Mouse (Mus musculus): Measurements from ENCODE around the gene Cnpy1. TPM values are rescaled to one million over a fixed set of nuclear protein-coding genes. Genes with fewer than 3 reads are reported as not detected.

Cnpy1 gene
- total RNA-seq (2021), result under 1 TPM; 0.18 to 0.22 TPM
- long read RNA-seq, partial matches to known transcripts, result 0 of 1 reads
- long read RNA-seq, other reads (novel, unspliced or antisense), result 1 of 1 reads

DNA sequence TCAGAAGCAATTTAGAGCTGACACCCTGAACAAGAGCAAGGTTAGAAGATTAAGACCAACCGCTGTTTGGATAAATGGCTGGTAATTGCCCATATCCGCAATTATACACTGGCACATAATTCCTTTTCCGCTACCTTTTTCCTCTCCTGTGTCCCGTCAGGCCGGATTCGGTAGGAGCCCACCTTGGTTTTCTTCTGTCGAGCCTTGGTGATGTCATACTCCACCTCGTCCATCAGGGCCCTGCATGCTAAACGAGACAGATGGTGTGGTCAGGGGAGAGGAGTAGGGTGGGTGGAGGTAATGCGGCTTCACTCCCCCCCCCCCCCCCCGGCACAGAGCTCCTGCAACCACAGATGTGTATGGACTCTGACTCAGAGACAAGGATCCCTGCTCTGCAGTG is at the start of gene Cnpy1:
TSS of gene Cnpy1 (minus strand) at position 233 of the 400 bp plus-strand sequence.
- no peak for DNase-seq (ENCODE audit: low spot score in 2 of 2)

DNA sequence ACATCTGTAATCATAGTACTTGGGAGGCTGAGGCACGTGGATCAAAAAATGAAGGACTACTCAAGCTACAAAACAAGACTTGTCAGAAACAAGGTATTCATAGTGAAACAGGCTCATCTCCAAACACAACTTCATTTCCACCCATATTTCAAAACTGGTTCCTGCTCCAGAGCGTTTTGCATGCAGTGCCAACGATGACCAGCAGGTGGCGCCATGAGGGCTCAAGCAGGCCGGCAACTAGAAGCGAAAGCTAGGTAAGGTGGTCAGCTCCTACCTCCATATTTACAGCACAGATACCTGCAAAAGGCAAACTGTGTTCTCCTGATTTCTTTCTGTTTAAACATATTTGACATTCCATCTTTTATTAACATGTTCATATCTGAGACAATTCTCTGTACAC is 48.4 kb upstream of the Cnpy1 start:
- peak; percentile 46 to 88 for DNase-seq (ENCODE audit: low spot score in 2 of 2)

DNA sequence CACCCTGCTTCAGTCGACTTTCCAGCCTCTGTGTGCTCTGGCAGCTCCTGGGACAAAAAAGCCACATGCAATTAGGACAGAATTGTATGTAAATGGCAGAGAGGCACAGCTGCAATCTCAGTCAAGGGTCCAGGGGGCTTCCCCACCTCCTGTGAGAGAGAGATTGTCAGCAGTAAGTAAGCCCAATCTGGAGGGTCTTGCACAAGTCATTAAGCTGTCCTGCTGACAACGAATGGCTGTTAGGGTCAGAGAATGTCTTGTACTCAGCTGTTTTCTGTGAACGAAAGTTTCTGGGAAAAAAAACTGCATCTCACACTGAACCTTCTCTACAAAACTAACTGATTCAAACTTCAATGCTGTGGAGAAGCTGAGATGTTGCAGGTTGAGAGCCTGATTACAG is 46.7 kb upstream of the Cnpy1 start:
- DNase-seq (ENCODE audit: low spot score in 2 of 2), result no peak

DNA sequence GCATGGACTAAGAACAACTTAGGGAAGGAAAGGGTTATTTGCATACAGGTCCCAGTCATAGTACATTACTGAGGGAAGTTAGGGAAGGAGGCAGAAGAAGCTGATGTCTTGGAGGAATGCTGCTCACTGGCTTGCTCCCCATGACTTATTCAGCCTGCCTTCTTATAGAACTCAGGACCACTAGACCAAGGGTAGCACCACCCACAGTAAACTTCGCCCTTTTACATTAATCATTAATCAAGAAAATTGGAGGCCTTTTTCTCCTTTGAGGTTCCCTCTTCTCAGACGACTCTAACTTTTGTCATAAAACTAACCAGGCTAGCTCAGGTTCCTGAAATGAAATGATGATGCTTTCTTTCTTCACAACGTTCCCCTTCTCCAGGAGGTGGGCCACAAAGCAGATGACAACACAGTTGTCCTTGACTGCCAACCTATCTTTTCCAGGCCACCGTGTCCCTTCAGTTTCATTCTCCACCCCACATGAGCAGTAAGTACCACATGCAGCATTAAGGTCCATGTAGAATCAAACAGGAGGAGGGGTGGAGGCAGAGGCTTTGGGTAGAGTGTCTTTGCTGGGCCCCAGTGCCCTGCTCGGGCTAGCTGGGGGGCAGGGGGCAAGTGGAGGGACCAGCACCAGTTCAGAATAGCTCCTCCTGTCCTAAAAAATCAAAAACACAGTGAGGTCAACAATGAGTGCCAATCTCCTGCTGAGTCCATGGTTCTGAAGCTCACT is 45.7 kb upstream of the Cnpy1 start:
- no peak for DNase-seq (ENCODE audit: low spot score in 2 of 2)

DNA sequence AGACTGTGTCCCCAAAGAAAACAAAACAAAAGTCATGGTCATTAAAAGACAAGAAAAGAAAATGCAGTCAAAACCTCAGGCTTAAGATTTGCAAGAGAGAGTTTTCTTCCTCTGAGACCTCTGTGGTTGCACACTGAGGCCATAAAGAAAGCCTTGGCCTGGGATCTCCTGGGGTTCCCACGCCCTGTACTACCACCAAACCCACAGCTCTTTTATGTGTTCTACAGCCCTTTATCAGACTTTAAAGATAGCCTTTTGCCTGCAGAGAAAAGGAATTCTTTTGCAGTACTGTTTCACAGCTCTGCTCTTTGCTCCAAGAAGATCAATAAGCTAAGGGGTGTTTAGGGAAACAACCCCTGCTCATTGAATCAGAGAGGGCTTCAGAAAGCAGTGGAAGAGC is 45.0 kb upstream of the Cnpy1 start:
- DNase-seq (ENCODE audit: low spot score in 2 of 2), result no peak

DNA sequence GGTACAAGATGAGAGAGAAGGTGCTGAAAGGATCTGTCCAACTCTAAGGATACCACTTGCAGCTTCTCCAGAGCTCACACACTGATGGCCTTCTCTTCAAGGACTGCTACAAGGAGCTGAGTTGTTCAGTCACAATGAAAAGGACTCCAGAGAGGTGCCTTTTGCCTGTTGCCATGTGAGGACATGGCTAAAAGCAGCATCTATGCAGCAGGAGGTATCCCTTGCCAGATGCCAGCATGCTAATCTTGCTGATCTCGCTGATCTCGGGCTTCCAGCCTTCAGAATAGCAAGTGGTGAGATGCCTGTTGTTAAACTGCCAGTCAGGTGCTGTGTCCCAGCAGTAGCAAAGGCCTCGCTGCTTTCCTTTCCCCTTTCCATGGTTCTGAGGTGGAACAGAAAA is 43.5 kb upstream of the Cnpy1 start:
- DNase-seq (ENCODE audit: low spot score in 2 of 2), result no peak

DNA sequence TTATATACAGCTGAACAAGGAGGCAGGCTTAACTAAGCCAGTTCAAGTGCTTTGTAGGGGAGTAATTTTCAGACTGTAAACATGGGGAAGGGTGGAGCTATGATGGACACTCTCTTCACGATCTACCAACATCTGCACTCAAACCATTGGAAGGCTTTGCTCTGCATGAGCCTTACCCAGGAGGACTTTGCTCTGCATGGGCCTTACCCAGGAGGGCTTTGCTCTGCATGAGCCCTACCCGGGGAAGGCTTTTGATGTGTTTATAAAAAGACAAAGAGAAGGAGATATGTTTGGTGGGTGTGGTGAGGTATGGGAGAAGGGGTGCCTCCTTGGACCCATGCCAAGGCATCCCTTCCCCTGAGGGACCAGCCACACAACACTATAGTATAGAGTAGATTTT is 31.7 kb upstream of the Cnpy1 start:
- no peak for DNase-seq (ENCODE audit: low spot score in 2 of 2)

DNA sequence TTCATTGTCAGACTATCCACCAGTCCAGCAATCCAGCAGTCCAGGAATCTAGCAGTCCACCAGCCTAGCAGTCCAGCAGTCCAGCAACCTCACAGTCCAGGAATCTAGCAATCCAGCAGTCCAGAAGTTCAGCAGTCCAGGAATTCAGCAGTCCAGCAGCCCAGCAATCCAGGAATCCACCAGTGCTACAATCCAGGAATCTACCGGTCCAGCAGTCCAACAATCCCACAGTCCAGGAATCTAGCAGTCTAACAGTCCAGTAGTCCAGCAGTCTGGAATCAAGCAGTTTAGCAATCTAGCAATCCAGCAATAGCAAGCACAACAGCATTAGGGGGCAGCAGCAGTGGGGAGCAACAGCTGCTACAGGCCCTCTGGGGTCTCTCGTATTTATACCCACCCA is 27.2 kb upstream of the Cnpy1 start:
- no peak for DNase-seq (ENCODE audit: low spot score in 2 of 2)

DNA sequence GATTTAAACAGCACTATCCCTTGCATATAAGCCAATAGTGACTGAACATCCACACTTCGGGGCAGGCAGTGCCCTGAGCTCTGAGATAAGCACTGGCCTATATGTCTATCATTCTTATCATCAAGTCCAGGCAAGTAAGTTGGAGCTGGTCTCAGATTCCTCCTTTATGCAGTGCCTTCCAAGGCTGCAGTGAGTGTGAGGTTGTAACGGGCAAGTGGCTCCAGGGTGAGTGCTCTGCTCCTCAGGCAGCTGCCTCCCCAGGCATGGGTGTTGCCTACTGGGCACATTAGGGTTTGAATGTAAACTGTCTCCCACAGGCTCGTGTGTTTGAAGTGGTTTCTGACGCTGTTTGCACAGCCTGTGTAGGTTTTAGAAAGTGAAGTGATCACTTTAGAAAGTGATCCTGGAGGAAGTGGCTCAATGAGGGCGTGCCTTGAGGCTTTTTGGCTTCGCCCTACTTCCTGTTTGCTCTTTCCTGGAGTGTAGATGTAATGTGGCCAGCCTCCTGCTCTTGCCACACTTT is 23.9 kb upstream of the Cnpy1 start:
- DNase-seq (ENCODE audit: low spot score in 2 of 2), result no peak

DNA sequence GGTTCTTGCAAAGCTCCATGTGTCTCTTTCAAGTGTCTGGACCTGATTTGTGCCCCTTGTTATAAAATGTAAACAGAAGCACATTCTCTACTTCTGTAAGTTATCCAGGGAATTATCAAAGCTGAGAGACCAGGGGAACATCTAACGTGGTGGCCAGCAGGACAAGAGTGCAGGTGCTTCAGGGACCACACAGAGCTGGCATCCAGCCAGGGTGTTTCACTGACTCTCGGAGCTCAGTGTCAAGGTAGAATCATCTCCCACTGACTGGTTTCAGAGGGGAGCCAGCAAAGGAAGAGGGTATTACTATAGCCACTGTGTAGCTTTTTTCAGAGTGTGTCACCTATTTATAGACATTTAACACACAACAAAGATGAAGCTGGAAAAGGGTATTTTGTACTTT is 22.0 kb upstream of the Cnpy1 start:
- no peak for DNase-seq (ENCODE audit: low spot score in 2 of 2)

DNA sequence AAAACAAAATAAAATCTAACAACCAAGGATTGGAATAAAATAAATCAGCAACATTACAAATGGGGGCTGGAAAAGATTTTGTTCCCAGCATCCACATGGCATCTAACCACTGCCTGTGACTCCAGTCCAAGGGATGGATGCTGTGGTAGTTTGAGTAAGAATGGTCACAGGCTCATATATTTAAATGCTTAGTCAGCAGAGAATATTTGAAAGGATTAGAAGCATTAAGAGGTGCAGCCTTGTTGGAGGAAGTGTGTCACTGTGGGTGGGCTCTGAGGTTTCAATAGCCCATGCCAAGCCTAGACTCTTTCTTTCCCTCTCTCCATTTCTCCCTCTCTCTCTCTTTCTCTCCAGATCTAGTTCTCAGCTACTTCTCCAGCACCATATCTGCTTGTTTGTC is 20.0 kb upstream of the Cnpy1 start:
- no peak for DNase-seq (ENCODE audit: low spot score in 2 of 2)

DNA sequence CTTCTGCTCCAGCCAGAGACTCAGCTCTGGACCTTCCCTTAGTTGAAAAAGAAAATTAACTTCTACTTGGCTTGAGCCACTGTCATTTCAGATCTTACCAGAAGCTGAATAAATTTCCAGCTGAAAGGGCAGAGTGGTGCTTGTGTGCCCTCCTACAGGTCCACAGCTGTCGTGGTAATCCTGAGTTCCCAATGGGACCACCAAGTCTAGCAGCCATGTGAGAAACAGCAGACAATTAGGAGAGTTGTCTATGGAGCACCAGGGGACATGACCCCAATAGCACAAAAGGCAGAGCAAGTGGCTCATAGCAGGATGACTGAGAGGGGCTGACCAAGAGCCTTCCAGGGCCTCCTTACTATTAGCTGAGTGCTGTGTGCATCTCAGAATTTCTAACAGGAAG is 18.2 kb upstream of the Cnpy1 start:
- no peak for DNase-seq (ENCODE audit: low spot score in 2 of 2)

DNA sequence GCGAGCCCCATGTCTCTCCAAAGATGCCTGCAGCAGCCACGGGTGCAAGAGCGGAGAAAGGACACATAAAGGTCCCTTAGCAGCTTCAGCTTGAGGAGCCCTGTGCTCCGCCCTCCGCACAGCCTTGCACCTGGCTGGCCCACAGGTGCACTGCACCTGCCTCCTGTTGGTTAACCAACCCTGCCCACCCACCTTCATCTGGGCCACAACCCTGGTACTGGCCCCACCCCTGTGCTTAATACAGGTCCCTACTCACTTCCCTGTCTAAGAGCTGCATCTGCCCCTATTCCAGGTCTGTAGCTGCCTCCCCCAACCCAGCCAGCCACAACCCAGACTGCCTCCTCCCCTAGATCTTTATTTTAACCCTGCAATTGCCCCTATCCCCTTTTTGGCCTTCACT is 16.5 kb upstream of the Cnpy1 start:
- no peak for DNase-seq (ENCODE audit: low spot score in 2 of 2)

DNA sequence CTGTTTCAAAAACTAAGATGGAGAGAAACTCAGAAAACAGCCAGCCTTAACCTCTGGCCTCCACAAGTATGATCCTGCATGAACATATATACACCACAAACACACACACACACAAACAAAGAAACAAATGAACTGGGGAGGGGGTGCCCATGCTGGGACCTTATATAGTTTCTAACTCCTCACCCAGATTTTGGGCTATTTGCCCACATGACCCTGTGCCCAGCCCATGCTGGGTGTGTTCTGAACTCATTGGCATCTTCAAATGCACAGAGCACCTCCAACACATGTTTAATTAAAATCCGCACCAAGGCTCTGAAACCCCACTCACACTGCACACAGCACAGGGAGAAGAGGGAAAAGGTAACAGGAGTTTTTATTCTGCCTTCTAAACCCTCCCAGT is 14.3 kb upstream of the Cnpy1 start:
- no peak for DNase-seq (ENCODE audit: low spot score in 2 of 2)

DNA sequence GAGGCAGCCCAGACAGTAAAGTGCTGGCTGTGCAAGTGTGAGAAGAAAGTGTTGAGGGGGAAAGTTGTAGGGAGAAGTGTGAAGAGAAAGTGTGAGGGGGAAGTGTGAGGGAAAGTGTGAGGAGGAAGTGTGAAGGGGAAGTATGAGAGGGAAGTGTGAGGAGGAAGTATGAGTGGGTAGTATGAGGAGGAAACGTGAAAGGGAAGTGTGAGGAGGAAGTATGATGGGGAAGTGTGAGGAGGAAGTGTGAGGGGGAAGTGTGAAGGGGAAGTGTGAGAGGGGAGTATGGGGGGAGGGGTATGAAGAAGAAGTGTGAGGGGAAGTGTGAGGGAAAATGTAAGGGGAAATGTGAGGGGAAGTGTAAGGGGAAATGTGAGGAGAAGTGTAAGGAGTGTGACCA is 13.8 kb upstream of the Cnpy1 start:
- no peak for DNase-seq (ENCODE audit: low spot score in 2 of 2)

DNA sequence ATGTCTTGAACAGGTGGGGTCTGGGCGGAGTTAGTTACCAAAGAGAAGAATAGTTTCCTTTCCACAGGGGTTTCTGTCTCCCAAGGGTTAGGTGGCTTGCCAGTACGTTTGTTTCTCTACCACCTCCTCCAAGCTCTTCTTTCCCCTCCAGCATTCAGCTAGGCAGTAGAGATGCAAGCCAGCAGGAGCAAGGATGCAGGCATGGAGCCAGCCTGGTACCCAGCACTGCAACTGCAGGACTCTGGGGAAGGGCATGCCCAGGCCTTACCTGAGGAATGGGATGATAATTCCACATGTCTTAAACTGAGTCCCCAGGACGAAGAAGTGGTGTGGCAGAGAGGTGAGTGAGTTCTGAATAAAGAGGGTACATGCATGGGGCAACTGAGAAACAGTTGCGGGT is 12.2 kb upstream of the Cnpy1 start:
- DNase-seq (ENCODE audit: low spot score in 2 of 2), result no peak

DNA sequence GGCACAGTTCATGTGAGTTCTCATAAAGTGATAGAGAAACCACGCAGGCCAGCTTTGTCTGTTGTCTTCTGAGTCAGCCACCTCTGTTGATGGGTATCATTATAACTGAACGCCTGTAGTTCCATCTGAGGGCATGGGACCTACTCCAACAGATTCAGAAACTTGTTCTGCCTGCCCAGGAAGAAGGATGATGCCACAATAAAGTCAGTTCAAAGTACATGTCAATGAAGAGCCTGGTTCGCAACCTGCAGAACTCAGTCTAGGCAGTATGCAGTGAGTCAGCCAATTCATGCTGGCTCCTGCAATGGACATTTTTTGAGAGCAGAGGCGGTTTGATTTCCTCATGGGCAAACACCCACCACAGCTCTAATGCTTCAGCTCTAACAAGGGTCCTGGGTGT is 7.4 kb upstream of the Cnpy1 start:
- DNase-seq (ENCODE audit: low spot score in 2 of 2), result no peak

DNA sequence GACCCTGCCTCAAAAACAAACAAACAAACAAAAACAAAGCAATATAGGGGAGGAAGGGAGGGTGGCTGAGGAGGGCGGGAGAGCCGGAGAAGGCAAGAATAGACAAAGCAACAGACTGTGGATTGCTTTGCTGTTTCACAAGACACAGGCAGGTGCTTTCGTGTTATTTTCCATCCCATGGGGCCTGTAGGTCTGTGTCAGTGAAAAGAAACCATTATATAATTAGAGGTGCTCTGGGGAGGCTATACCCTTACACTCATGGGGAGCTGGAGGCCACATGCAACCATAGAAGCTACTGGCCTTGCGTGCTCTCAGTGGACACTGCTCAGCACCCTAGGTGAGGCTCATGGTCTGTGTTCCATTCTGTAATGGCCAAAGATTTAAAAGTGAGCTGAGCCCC is 6.7 kb upstream of the Cnpy1 start:
- DNase-seq (ENCODE audit: low spot score in 2 of 2), result no peak

DNA sequence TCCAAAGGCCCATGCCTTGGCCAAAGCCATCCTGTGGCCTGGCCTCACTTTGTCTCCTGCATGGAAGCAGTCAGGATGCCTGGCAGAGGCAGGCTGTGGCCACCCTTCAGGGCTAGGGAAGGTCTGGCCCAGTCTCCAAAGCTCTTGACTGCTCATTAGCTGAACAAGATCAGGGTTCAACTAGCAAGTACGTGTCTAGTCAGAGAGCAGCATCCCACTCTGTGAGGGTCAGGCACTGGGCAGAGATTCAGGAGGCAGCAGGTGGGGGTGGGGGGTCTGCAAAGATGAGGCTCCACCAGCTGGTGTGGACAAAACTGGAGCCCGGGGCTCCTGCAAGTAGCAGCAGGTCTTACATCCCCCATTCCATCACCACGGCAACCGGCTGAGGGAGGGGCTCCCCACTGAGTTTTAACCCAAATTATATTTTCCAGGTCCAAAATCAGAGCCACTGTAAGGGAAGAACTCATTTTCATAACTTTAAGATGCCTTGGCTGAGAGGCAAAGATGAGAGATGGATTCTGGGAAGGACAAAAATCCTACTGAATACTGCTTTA is 5.7 kb upstream of the Cnpy1 start:
- DNase-seq (ENCODE audit: low spot score in 2 of 2), result no peak

DNA sequence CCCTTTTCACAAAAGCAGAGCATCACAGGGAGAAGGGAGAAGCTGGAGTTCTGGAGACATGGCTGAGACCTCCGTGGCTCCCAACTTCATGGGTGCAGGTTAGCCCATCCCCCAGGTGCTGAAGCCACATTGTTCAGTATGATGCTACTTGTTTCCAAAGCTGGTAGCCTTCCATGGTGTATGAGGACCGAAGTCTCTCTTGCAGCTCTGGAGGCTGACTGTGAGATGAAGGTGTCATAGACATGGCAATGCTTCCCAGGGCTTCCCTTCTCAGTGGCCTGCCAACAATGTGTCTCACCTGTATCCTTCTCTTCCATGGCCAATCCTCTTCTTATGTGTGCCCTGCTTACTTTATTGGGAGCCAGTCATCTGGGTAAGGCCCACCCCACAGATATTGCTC is 4.9 kb upstream of the Cnpy1 start:
- no peak for DNase-seq (ENCODE audit: low spot score in 2 of 2)

DNA sequence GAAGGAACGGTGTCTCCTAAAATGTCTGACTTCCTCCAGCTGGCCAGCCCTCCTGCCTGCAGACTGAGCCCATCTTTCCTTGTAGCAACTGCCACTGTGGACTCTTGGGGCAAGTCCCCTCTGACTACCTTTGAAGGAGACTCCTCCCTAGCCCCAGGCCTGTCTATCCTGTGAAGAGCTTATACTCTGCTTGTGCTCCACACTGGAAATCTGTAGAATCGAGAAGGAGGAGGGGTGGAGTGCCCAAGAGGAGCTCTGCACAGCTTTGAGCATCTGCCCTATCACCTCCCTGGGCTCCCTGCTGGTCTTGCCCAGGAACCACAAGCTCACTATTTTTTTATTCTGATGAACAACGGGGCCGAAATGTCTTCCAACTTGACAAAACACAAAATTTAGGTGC is 485 bp downstream of the Cnpy1 start:
- no peak for DNase-seq (ENCODE audit: low spot score in 2 of 2)

DNA sequence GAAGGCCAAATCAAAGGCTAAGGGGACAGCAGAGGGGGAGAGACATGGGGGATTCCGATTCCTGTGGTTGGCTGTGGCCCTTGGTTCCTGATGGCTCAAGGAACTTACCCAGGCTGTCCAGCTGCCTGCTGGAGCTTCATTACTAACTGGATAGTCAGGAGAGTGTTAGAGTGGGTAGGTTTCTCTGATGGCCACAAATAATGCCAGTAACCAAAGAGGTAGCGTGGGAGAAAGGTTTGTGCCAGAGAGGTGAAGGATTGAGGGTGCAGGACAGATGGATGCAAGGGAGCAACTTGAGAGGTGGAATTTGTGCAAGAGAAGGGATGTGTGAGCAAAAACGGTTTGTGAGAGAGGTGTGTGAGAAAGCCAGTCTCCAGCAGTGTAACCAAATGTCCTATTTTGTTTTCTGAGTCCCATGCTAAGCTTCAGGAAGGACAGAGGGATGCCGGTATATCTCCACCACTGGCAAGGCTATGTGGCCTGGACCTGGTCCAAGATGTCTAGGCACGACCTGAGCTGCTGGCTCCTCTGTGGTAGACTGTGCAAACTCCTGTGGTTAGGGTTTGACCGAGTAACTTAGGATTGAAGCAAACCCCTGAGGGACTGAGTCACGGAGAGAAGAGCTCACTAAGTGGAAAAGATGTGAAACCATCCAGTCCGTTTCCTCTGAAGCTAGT is 2.0 kb downstream of the Cnpy1 start:
- no peak for DNase-seq (ENCODE audit: low spot score in 2 of 2)

DNA sequence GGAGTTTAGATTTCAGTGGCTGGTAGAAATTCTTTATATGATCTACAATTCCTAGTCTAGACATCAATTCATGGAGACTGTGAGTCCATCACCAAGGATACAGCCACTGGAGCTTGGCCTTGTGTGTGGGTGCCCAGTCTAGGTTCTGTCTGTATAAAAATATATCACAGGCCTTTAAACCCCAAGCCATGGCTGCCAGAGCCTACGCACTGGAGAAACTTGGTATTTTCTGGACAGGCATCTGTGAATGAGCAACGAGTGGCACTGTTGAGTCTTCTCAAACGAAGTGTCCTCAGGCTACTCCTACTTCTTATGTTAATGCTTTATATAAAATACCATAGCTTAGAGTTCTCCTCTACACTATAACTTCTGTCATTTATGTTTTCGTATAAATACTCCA is 4.2 kb downstream of the Cnpy1 start:
- no peak for DNase-seq (ENCODE audit: low spot score in 2 of 2)

Measured in layer of hippocampus, adult 18-20 months (tissue).